Mouse (Mus musculus) neural tube, embryonic 13.5 days (tissue): Measurements from ENCODE around the gene Gm20521. TPM values are rescaled to one million over a fixed set of nuclear protein-coding genes. Genes with fewer than 3 reads are reported as not detected.

Experiments used
- ATAC-seq: fragments of 200-750 bp; cut with Nextera tagmentation; 2 replicates; pipeline ENCODE4 v1.8.0; 2017; ENCODE audit warnings: low read depth, mild to moderate bottlenecking, moderate TSS enrichment, moderate library complexity
- H3K27ac ChIP-seq: fragments of 300-500 bp; sonication (generic); replicated peaks from 2 replicates; pipeline ENCODE4 v1.5.1; 2015; ENCODE audit warnings: moderate library complexity, mild to moderate bottlenecking, inconsistent platforms
- H3K27me3 ChIP-seq: fragments of 300-500 bp; sonication (generic); 2 replicates; pipeline ENCODE4 v1.6.1; 2015; ENCODE audit warnings: mild to moderate bottlenecking, inconsistent platforms
- H3K36me3 ChIP-seq: fragments of 300-500 bp; sonication (generic); 2 replicates; pipeline ENCODE4 v1.6.1; 2015; ENCODE audit warnings: mild to moderate bottlenecking, inconsistent platforms
- H3K4me1 ChIP-seq: fragments of 300-500 bp; sonication (generic); replicated peaks from 2 replicates; pipeline ENCODE4 v1.6.1; 2015; ENCODE audit warnings: inconsistent platforms
- H3K4me2 ChIP-seq: fragments of 300-500 bp; sonication (generic); 2 replicates; pipeline ENCODE4 v1.6.1; 2015; ENCODE audit warnings: inconsistent platforms, mild to moderate bottlenecking, moderate library complexity
- H3K4me3 ChIP-seq: fragments of 300-500 bp; sonication (generic); 2 replicates; pipeline ENCODE4 v1.5.1; 2015; ENCODE audit warnings: mild to moderate bottlenecking, inconsistent platforms
- H3K9ac ChIP-seq: fragments of 300-500 bp; sonication (generic); 2 replicates; pipeline ENCODE4 v1.6.1; 2015; ENCODE audit warnings: moderate library complexity, mild to moderate bottlenecking, inconsistent platforms
- H3K9me3 ChIP-seq: fragments of 300-500 bp; sonication (generic); 2 replicates; pipeline ENCODE4 v1.6.1; 2016; ENCODE audit warnings: inconsistent platforms
- WGBS: fragments of 180-500 bp; shearing (Covaris S2); methylation state at CpG from one replicate; pipeline ENCODE4 v1.1.7; 2015; 5-methylcytosine and 5-hydroxymethylcytosine counted together
- polyA plus RNA-seq: library from polyadenylated mRNA; unstranded; fragments of >200 nt; fragmentation: Nextera tagmentation; extraction: Ambion mirVana; gene quantifications from 2 replicates; pipeline ENCODE4 v1.2.1, GENCODE M21; 2015

Gm20521 gene
- polyA plus RNA-seq, 1 experiment from 2014 or later, result not detected

GRCm38 (mm10) chr14:54894296-54895151 is 11.3 kb downstream of the Gm20521 start:
- Histone ChIP-seq H3K27me3 (no peaks in the 10 kb centered on the region), H3K27ac (peak overlapping the region; percentile 98), H3K9me3 (no peaks in the 10 kb centered on the region), H3K36me3 (peaks cover 39% of the 10 kb centered on the region), H3K9ac (peak overlapping the region; percentile 99), H3K4me3 (peak overlapping the region; percentile 95), H3K4me2 (peak overlapping the region; percentile 82), H3K4me1 (peaks cover 34% of the 10 kb centered on the region)
- under 1% methylated on average over 51 of the region's 54 CpGs for WGBS
- peak; percentile 65 for ATAC-seq

GRCm38 (mm10) chr14:54897445-54897844 is 14.2 kb downstream of the Gm20521 start:
- Histone ChIP-seq H3K36me3 (peaks cover 39% of the 10 kb centered on the region), H3K27ac (no peak overlapping the region), H3K9me3 (no peaks in the 10 kb centered on the region), H3K4me1 (peaks cover 34% of the 10 kb centered on the region), H3K4me3 (no peak overlapping the region), H3K4me2 (no peak overlapping the region), H3K27me3 (no peaks in the 10 kb centered on the region), H3K9ac (0 out of 2 replicates have a peak overlapping the region, but pooled peaks have one; percentile 17)
- WGBS, result 71% methylated on average over 2 of the region's 2 CpGs
- no peak for ATAC-seq

DNA sequence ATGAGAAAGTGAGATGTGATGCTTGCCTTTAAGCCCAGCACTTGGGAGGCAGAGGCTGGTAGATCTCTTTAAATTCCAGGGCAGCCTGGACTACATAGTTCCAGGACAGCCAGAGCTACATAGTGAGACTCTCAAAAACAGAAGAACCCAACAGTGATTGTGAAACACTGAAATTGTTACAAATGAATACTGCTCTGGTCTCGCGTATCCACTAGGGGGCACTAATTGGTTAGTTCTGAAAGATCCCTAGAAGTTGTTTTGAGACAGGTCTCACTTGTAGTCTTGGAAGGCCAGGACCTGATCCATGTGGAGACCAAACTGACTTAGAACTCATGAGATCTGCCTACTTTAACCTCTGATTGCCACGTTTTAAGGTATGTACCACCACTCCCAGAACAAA is 17.1 kb downstream of the Gm20521 start:
- Histone ChIP-seq H3K4me2 (no peak overlapping the region), H3K36me3 (peaks cover 59% of the 10 kb centered on the region), H3K4me3 (no peak overlapping the region), H3K27me3 (no peaks in the 10 kb centered on the region), H3K9me3 (no peaks in the 10 kb centered on the region), H3K4me1 (peaks cover 24% of the 10 kb centered on the region), H3K9ac (no peak overlapping the region), H3K27ac (peak overlapping the region; percentile 25)
- WGBS, result 1% methylated on average over 3 of the region's 3 CpGs
- peak; percentile 53; the same call in 1 of the 2 replicates for ATAC-seq

DNA sequence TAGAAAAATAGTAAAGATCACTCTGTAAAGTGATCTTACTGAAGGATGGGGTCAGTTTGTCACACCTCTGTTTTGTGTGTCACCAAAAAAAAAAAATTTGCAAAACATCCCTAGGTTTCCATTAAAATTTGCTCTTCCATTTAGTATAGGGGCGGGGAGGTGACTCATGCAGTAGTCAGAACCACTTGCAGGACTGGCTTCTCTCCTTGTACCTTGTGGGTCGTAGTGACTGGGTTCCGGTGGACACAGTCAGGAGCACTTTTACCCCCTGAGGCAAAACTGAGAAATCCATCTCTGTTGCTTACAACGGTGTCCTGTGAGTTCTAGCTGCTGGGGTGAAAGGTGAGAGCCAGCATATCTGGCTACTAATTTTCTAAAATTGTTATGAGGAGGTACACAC is 20.4 kb downstream of the Gm20521 start:
- H3K27ac ChIP-seq, result no peak overlapping the region
- no peaks in the 10 kb centered on the region for H3K9me3 ChIP-seq
- H3K27me3 ChIP-seq, result no peaks in the 10 kb centered on the region
- WGBS, result 89% methylated on average over 4 of the region's 4 CpGs
- H3K4me3 ChIP-seq, result no peak overlapping the region
- H3K4me1 ChIP-seq, result peaks cover 14% of the 10 kb centered on the region
- H3K9ac ChIP-seq, result no peak overlapping the region
- H3K4me2 ChIP-seq, result no peak overlapping the region
- ATAC-seq, result no peak
- peaks cover 60% of the 10 kb centered on the region for H3K36me3 ChIP-seq

- Histone ChIP-seq H3K4me2 (no peak overlapping the region), H3K4me1 (peaks cover 56% of the 10 kb centered on the region), H3K9ac (peak overlapping the region; percentile 26; the same call in 1 of the 2 replicates), H3K4me3 (no peak overlapping the region), H3K27me3 (no peaks in the 10 kb centered on the region), H3K9me3 (no peaks in the 10 kb centered on the region), H3K27ac (no peak overlapping the region), H3K36me3 (peaks cover 64% of the 10 kb centered on the region)
- ATAC-seq, result no peak
- 75% methylated on average over 7 of the region's 7 CpGs for WGBS
Observed at GRCm38 (mm10) chr14:54908682-54909081, 25.4 kb downstream of the Gm20521 start.

- Histone ChIP-seq H3K9me3 (no peaks in the 10 kb centered on the region), H3K4me2 (peak overlapping the region; percentile 96), H3K27ac (peak overlapping the region; percentile 94), H3K27me3 (no peaks in the 10 kb centered on the region), H3K4me3 (peak overlapping the region; percentile 87), H3K9ac (peak overlapping the region; percentile 99), H3K4me1 (peaks cover 60% of the 10 kb centered on the region), H3K36me3 (peaks cover 44% of the 10 kb centered on the region)
- peak; percentile 79 for ATAC-seq
- 3% methylated on average over 62 of the region's 69 CpGs for WGBS
Observed at GRCm38 (mm10) chr14:54912109-54912850, 29.0 kb downstream of the Gm20521 start.

GRCm38 (mm10) chr14:54912886-54913285 is 29.6 kb downstream of the Gm20521 start, which contains the start of gene Slc22a17:
Gene Slc22a17 (minus strand): TSS chr14:54913132.
- H3K4me1 ChIP-seq, result peaks cover 54% of the 10 kb centered on the region
- 0% methylated on average over 27 of the region's 28 CpGs for WGBS

DNA sequence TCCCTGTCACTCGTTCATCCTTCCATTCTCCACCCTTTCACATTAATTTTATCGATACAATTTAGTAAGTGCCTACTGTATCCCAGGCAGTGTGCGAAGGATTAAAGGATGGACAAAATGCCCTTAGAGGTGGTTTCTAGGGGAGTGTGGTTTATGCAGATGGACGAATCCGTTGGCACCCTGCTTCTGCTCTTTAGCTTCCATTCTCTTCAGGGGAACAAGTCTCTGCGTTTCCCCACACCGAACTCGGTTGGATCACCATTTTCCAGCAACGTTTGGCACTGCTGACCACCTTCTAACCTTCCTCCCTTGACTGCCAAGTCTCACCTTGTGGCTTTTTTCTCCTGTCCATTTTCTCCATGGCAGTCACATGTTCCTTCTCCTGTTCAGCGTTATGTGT is 30.1 kb downstream of the Gm20521 start:
- H3K4me3 ChIP-seq, result peak overlapping the region; percentile 87
- H3K4me1 ChIP-seq, result peaks cover 49% of the 10 kb centered on the region
- H3K9me3 ChIP-seq, result no peaks in the 10 kb centered on the region
- H3K4me2 ChIP-seq, result peak overlapping the region; percentile 96
- WGBS, result 16% methylated on average over 10 of the region's 10 CpGs
- peaks cover 39% of the 10 kb centered on the region for H3K36me3 ChIP-seq
- peak; percentile 12; the same call in 1 of the 2 replicates for ATAC-seq
- peak overlapping the region; percentile 94 for H3K27ac ChIP-seq
- no peaks in the 10 kb centered on the region for H3K27me3 ChIP-seq
- peak overlapping the region; percentile 99 for H3K9ac ChIP-seq

More at GRCm38 (mm10) chr14:54912886-54913285, 29.6 kb downstream of the Gm20521 start, which contains the start of gene Slc22a17:
- H3K9me3 ChIP-seq, result no peaks in the 10 kb centered on the region
- H3K4me3 ChIP-seq, result peak within 1 kb of the TSS; percentile 87
- H3K4me2 ChIP-seq, result peak within 1 kb of the TSS; percentile 96
- H3K36me3 ChIP-seq, result peaks cover 43% of the 10 kb centered on the region
- peak within 1 kb of the TSS; percentile 99 for H3K9ac ChIP-seq
- peak within 1 kb of the TSS; percentile 94 for H3K27ac ChIP-seq
- H3K27me3 ChIP-seq, result no peaks in the 10 kb centered on the region
- peak; percentile 96 for ATAC-seq

DNA sequence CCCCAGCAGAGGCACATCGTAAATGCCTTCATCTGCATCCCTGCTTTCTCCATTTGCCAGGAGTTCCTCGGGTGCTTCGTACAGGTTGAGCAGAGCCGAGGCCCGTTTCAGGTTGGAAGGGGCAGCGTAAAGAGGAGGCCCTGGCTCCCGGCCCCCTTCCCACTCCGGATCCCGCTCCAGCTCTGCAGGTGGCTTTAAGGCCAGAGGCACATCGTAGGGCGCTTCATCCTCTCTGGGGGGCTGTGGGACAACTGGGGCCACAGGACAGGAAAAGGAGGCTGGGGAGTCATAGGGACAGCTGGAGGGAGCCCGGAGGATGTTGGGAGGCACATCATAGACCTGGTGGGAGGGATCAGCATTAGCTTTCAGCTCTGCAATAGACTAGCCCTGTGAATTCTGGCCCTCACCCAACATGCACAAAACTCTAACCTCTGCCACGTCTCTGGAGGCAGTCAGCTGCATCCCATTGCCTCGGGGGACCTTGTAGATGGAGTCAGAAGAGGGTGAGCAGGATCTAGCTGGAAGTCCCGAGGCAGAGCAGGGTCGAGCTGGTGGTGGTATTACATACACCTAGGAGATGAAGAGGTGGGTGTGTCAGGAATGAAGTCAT is 36.9 kb downstream of the Gm20521 start:
- Histone ChIP-seq H3K4me1 (peaks cover 17% of the 10 kb centered on the region), H3K4me3 (no peak overlapping the region), H3K9me3 (peaks cover 12% of the 10 kb centered on the region; the same call in 1 of the 2 replicates), H3K4me2 (no peak overlapping the region), H3K27ac (no peak overlapping the region), H3K27me3 (no peaks in the 10 kb centered on the region), H3K9ac (no peak overlapping the region), H3K36me3 (peaks cover 53% of the 10 kb centered on the region)
- WGBS, result 93% methylated on average over 16 of the region's 16 CpGs
- ATAC-seq, result no peak

DNA sequence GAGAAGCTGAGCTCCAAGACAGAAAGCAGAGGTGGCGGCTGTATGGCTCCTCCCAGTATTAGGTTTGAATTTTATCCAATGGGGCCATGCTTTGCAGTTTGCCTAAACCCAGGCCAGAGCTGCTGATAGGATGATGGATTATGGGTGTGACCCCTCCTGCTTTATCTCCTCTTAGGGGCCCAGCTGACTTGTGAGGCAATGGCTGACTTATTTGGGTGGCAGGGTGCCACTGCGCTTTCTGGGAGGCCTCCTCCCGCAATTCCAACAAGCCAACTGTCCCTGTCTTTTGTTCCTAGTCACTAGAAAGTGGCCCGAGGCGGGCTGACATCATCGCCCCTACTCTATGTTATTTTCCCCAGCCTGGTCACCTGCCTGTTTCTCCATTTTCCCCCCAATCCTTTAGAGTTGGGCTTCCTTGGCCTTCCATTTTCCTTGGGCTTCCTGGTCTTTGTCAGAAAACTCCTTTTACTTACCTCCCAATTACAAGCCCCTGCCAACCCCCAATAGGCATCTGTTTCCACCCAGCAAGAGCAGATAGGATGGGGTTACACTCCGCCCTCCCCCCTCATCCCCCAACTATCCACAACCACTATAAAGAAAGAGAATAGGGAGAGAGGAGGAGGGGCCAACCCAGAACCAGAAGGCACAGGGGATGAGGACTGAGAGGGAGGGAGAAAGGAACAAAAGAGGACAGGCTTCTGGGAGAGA is 41.6 kb downstream of the Gm20521 start:
- Histone ChIP-seq H3K9ac (peak overlapping the region; percentile 87), H3K9me3 (peaks cover 12% of the 10 kb centered on the region; the same call in 1 of the 2 replicates), H3K27ac (peak overlapping the region; percentile 95), H3K27me3 (peaks cover 3% of the 10 kb centered on the region), H3K4me1 (peaks cover 39% of the 10 kb centered on the region), H3K4me3 (peak overlapping the region; percentile 56), H3K4me2 (peak overlapping the region; percentile 94), H3K36me3 (peaks cover 24% of the 10 kb centered on the region)
- WGBS, result 11% methylated on average over 7 of the region's 7 CpGs
- ATAC-seq, result peak; percentile 29
